Mouse (Mus musculus) heart, adult 8-10 months (tissue): ENCODE measurements around the gene Ntrk3. TPM values are rescaled to one million over a fixed set of nuclear protein-coding genes. Genes with fewer than 3 reads are reported as not detected.

Experiments used
- DNase-seq: peaks from one replicate; pipeline ENCODE4 v3.0.0; 2022; ENCODE audit warnings: low spot score
- total RNA-seq, 4 experiments: library from RNA; stranded (reverse); gene quantifications; 2 replicates each; pipeline ENCODE4 v1.2.4; 2022

Gene Ntrk3
- total RNA-seq, 4 experiments from 2014 or later: 1.1 to 1.6 (median 1.2) TPM

- no peak for DNase-seq
These were observed 158.2 kb downstream of the Ntrk3 start for GRCm38 (mm10) chr7:78579461-78580234.

GRCm38 (mm10) chr7:78578461-78579359, 159.1 kb downstream of the Ntrk3 start:
- DNase-seq: no peak

DNA sequence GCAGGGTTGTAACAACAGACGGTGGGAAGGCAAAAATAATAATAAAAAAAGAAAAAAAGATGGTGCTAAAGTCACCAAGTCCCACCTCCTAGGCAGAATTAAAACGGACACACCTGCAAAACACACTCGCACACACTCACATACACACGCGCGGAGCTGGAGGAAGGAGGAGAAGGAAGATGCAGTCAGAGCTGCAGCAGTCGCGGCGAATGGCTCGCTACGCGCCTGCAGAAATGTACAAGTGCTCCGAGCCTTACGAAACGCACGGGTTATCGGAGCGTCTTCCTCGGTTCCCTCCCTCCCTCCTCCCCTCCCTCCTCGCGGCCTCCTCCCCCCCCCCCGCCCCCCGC, 159.7 kb downstream of the Ntrk3 start:
- DNase-seq: no peak

DNA sequence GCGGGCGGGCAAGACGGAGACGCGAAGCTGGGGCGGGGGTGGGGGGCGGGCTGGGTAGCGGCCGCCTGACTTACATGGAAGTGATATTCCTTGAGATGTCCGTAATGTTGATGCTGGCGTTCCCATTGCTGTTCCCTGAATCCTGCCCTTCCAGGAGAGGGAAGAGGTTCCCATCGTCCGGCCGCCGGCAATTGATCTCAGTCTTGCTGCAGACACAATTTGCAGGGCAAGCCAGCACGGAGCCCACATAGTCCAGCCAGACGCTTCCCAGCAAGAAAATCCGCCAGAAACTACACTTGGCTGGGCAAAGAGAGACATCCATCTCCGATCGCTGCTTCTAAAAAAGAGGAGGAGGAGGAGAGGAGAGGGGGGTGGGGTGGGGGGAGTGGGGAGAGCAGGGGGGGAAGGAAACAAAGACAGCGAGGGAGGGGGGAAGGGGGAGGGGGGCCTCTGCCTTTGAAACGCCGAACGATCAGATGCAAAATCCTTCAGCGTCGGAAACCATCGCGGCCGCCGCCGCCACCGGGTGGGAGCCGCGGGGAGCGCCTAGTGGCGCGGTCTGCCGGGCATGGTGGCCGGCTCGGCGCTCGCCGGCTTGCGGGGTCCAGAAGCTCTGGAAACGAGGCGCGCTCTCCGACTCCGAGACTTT, 160.2 kb downstream of the Ntrk3 start:
- no peak for DNase-seq

- DNase-seq: no peak
These were observed 160.9 kb downstream of the Ntrk3 start for GRCm38 (mm10) chr7:78576706-78577461.

GRCm38 (mm10) chr7:78576169-78576568, 161.6 kb downstream of the Ntrk3 start:
- DNase-seq: no peak

- DNase-seq: no peak
These were observed 162.3 kb downstream of the Ntrk3 start for GRCm38 (mm10) chr7:78575556-78575955.

- no peak for DNase-seq
These were observed 166.6 kb downstream of the Ntrk3 start for GRCm38 (mm10) chr7:78571196-78571595.

- DNase-seq: no peak
These were observed 168.6 kb downstream of the Ntrk3 start for GRCm38 (mm10) chr7:78569255-78569618.

GRCm38 (mm10) chr7:78568411-78569254, 169.2 kb downstream of the Ntrk3 start:
- peak; percentile 26 for DNase-seq

DNA sequence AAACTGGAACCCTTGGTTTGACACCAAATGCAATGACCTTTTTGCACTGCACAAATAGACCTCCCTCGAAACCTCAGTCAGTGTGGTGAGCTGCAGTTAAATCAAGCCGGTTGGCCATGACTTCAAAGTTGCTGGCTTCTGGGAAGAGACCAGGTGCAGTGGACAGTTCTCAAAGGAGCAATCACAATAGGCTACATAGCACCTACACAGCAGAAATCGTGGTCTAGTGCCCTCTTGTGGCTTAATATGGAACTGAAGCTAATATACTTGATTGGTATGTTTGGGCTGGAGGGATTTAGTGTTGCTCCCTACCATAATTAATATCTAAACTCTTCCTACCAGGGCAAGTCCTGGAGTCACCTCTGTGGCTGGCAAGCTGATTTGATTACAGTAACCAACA, 171.2 kb downstream of the Ntrk3 start:
- peak; percentile 29 for DNase-seq

- DNase-seq: no peak
These were observed 172.4 kb downstream of the Ntrk3 start for GRCm38 (mm10) chr7:78565386-78565785.

DNA sequence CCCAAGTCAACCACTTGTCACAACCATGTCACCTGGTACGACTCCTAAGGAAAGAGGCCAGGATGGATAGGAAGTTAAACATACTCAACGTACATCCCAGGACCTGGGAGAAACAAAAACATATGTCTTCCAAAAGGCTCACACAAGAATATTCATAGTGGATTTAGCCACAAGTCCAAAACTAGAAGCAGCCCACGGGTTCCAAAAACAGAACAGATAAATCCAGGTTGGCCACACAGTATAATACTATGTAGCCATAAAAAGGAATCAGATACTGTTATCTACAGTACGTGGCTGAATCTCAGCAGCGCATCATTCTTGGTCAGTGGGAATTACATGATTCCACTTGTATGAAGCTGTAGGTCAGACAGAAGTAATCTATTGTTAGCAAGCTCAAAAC, 179.3 kb downstream of the Ntrk3 start:
- DNase-seq: no peak

GRCm38 (mm10) chr7:78555532-78555931, 182.3 kb downstream of the Ntrk3 start:
- no peak for DNase-seq

DNA sequence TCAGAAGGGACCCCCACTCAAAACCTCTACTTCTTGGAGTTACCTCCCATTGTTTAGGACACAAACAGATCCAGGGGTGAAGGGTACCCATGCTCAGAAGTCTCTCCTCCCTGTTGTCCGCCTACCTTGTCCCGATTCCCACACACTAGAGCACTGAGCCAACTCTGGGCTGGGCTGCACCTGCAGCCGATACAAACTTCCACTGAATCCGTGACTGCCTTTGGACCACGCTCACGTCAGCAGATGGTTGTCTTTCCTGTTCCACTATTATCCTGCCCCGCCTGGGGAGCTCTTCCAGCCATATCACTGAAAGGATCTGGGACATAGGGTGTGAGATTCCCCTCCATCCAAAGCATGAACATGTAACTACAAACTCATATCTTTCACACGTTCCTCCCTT, 188.4 kb downstream of the Ntrk3 start:
- DNase-seq: no peak

- DNase-seq: no peak
These were observed 189.1 kb downstream of the Ntrk3 start for GRCm38 (mm10) chr7:78548721-78549120.

DNA sequence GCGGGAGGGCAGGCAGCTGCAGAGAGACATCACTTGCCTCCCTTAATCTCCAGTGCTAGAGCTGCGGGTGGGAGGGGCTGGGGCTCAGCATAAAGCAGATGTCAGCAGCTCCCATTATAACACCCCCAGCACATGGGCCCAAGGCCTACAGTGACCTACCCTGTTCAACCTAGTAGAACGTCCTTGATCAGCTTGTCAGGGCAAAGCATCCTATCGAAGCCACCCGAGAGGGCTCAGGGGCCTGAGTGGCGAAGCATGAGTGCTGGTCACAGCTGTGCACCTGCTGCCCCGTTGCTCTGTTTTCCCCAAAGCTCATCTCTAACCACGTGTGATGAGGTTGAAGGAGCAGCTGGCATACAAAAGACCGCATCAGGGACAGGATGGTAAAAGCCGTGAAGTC, 191.3 kb downstream of the Ntrk3 start:
- no peak for DNase-seq

DNA sequence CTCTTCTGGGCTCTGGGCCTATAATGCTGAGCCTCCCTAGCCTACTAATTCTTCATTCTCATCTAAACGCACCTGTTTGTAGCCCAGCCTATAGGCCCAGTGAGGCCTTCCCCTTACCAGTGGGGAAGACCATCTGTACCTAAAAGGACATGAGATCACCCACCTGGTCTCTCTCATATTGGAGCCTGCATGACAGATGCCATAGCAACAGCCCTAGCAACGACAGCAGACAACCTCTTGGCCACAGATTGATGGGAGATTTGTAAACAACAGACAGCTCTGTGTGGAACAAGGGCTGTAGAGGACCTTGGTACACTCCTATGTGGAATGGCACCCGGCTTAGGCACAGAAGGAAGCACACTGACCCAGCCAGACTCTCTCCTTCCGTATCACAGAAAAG, 195.3 kb downstream of the Ntrk3 start:
- DNase-seq: no peak

GRCm38 (mm10) chr7:78530286-78530685, 207.5 kb downstream of the Ntrk3 start:
- DNase-seq: no peak

GRCm38 (mm10) chr7:78528008-78528407, 209.8 kb downstream of the Ntrk3 start:
- DNase-seq: no peak

DNA sequence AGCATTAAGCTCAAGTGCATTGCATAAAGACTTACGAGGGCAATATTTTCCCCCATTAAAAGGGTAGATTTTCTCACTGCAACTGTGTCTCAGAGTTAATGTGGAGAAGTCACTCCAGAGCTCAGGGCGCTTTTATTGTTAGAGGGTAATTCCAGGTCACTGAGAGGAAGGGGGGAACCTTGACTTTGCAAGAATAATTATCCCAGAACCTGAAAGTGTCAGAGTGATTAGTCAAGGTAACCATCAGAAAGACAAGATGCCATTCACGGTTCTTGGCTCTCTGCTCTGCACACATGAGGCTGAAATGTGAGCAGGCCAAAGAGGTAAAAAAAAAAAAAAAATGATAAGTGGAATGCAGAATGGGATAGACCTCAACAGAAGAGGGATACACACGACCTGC, 210.2 kb downstream of the Ntrk3 start:
- no peak for DNase-seq
